Mouse (Mus musculus): Measurements from ENCODE around the gene Gm3187.
"Not testable (repeated sequence)": the region's sequence is repeated elsewhere in the genome, so short reads cannot be mapped to it uniquely, and the experiment has no call there.

Gene Gm3187

DNA sequence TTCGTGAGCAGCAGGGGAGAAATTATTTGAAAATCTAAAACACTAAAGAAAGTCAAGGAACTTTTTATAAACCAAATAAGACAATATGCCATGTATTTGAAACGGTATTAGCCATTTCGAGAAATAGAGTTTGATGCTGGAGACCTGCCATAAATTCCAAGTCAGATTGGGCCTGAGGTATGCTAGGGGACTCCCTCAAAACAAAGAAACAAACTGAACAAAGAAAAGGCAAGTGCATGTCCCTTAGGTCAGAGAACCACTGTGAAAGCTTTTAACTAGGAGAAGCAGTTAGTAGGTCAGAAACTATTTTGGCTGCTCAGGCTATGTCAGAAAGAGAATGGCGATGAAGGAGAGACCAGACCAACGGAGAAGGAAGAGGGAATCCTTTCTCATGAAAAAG is at the start of gene Gm3187:
Gm3187 (plus strand) TSS at position 301 of the 400 bp plus-strand sequence.
- DNase-seq (ENCODE audit: low spot score in 2 of 2), result not testable (repeated sequence)

DNA sequence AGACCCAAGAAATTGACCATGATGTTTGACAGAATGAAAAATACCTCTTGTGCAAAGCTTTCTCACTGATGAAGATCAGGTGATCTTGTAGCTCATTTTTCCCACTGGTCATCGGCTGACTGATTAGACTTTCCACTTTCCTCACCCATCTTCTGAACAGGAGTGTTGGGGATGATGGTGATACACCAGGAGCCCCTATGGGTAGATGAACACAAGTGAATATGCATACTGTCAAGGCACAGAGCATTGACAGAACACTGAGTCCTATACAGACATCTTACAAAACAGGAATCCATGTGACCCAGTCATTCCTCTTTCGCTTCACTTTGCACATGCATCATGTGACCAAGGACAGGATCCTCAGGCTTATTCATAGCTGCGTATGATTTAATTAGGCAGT is 28.6 kb upstream of the Gm3187 start, which contains the start of gene Gm3194:
Gm3194 (minus strand) TSS at position 101 of the 400 bp plus-strand sequence.
- DNase-seq (ENCODE audit: low spot score in 2 of 2), result not testable (repeated sequence)

DNA sequence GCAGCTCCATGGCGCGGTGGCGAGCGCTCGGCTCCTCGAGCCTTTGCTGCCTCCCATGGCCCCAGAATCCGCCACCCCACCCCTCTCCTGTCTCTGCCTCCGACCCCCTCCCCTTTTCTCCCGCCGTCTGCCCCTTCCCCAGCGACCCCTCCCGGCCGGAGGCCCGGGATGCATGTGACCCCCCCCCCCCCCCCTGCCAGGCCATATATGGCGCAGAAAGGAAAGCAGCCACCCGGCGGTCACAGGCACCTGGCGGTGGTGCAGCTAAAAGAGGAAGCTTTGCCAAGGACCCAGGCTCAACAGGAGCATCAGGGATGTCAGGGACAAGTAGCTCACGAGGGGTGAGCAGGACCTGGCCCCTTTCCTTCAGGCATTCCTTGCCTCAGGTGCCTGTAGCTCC is 23.5 kb upstream of the Gm3187 start:
- DNase-seq (ENCODE audit: low spot score in 2 of 2), result not testable (repeated sequence)

DNA sequence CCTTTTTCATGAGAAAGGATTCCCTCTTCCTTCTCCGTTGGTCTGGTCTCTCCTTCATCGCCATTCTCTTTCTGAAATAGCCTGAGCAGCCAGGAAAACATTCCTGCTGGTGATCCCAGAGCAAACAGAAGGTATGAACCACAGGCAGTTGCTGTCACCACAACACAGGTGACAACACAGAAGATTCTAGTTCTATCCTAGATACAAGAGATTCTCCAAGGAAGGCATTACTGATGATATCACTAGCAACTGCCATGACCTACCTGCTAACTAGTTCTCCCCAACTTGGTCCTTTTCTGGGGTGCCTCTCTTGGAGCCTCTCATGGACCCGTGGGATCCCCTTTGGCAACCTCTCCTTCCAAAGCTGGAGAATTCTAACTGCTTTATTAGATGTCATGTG is 6.3 kb upstream of the Gm3187 start, which contains the start of gene Gm8246:
Gm8246 (minus strand) TSS at position 101 of the 400 bp plus-strand sequence.
- not testable (repeated sequence) for DNase-seq (ENCODE audit: low spot score in 2 of 2)

DNA sequence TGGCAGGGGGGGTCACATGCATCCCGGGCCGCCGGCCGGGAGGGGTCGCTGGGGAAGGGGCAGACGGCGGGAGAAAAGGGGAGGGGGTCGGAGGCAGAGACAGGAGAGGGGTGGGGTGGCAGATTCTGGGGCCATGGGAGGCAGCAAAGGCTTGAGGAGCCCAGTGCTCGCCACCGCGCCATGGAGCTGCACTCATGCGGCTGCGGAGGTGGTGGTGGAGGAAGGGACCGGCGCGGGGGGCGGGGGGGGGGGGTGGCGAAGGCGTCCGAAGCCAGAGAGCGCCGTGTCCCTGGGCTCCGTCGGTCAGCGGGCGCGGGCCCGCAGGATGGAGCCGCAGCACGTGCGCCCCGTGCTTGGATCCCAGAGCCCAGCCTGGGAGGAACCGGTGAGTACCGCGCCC is 17.4 kb downstream of the Gm3187 start, which contains the start of gene Gm3488:
Gm3488 (plus strand) TSS at position 301 of the 400 bp plus-strand sequence.
- not testable (repeated sequence) for DNase-seq (ENCODE audit: low spot score in 2 of 2)

DNA sequence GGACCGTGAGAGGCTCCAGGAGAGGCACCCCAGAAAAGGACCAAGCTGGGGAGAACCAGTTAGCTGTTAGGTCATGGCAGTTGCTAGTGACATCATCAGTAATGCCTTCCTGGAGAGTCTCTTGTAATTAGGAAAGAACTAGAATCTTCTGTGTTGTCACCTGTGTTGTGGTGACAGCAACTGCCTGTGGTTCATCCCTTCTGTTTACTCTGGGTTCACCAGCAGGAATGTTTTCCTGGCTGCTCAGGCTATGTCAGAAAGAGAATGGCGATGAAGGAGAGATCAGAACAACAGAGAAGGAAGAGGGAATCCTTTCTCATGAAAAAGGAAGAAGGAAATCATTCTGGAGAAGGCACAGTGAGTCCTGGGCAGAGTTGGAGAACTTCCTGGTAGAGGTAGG is 54.2 kb downstream of the Gm3187 start, which contains the start of gene Gm3532:
Gm3532 (plus strand) TSS at position 301 of the 400 bp plus-strand sequence.
- not testable (repeated sequence) for DNase-seq (ENCODE audit: low spot score in 2 of 2)

All from cerebellum, postnatal 4 days (tissue).